Mouse (Mus musculus): Measurements from ENCODE around the gene Tagln3. TPM values are rescaled to one million over a fixed set of nuclear protein-coding genes. Genes with fewer than 3 reads are reported as not detected.

Tagln3 gene
- polyA plus RNA-seq, 1 experiment from 2014 or later = 334 TPM

DNA sequence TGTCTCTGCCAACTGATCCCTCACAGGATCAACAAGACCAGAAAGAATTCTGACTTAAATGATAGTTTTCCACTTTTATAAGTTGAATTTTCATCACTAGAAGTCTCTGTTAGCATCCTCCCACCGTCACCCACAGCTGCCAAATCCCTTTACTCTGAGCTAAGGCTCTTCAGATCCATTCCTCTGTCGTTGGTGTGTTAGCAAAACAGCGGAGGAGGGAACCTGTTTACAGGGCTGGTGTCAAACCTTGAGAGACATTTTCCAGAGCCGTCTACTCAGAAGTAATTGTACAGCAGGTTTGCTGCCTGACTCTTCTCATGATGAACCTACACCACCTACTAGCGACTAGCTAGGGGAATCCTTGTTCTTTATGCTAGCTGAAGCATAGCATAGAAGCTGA lies 25.1 kb downstream of the Tagln3 start:
- Histone ChIP-seq H3K27ac (ENCODE audit: low read depth, low read length) (no peak overlapping the region), H3K27me3 (ENCODE audit: control insufficient read depth, insufficient read depth, low read length) (no peaks in the 10 kb centered on the region), H3K9ac (ENCODE audit: low read length) (no peak overlapping the region), H3K36me3 (ENCODE audit: control insufficient read depth, insufficient read depth, low read length) (no peaks in the 10 kb centered on the region), H3K9me3 (ENCODE audit: control insufficient read depth, low read length) (no peaks in the 10 kb centered on the region), H3K4me3 (ENCODE audit: low read depth, low read length) (no peak overlapping the region), H3K4me1 (ENCODE audit: control insufficient read depth, insufficient read depth, low read length) (no peaks in the 10 kb centered on the region), H3K4me2 (no peak overlapping the region)
- DNase-seq (ENCODE audit: low spot score, missing footprints) (no peak), ATAC-seq (ENCODE audit: low FRiP score) (no peak)
- 82% methylated on average over 5 of the region's 5 CpGs for WGBS

GRCm38 (mm10) chr16:45697996-45698395 lies 26.4 kb downstream of the Tagln3 start:
- ATAC-seq (ENCODE audit: low FRiP score) (no peak), DNase-seq (ENCODE audit: low spot score, missing footprints) (no peak)
- Histone ChIP-seq H3K9me3 (ENCODE audit: control insufficient read depth, low read length) (no peaks in the 10 kb centered on the region), H3K9ac (ENCODE audit: low read length) (no peak overlapping the region), H3K27ac (ENCODE audit: low read depth, low read length) (no peak overlapping the region), H3K4me1 (ENCODE audit: control insufficient read depth, insufficient read depth, low read length) (peaks cover 3% of the 10 kb centered on the region), H3K4me3 (ENCODE audit: low read depth, low read length) (no peak overlapping the region), H3K4me2 (no peak overlapping the region), H3K27me3 (ENCODE audit: control insufficient read depth, insufficient read depth, low read length) (no peaks in the 10 kb centered on the region), H3K36me3 (ENCODE audit: control insufficient read depth, insufficient read depth, low read length) (no peaks in the 10 kb centered on the region)
- 65% methylated on average over 6 of the region's 6 CpGs for WGBS

DNA sequence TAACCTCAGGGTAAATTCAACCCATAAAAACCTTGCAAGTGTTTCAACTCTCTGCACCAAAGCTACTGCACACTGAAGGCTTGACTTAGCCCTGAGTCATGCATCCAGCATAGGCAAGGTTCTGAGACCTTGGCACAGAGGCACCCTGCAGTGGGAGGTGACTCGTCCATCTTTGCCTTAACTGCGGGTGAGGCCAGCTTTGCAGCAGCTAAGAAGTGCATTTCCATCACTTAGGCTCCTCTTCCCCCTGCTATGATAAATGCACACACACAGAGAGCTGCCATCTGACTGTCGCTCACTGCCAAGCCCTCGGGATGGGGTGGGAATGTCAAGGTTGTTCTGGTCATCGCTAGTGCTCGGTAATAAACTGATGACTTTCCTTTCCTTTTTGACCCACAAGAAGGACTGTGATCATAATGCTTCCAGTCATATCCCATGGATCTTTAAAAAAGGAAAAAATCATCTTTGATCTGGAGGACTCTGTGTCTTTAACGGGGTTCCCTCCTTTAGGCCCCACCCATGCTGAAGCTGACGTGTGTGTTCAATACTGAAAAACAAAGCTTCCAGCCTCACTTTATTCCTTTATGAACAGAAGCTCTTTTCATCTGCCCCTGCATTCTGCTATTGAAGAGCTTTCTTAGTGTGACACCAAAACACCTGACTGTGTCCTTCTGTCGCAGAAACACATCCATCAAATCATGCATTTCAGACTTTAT lies 28.8 kb downstream of the Tagln3 start:
- ATAC-seq (ENCODE audit: low FRiP score) = no peak

GRCm38 (mm10) chr16:45693558-45693957 lies 30.9 kb downstream of the Tagln3 start, which contains the start of gene Tmprss7:
Gene Tmprss7, minus strand, starts transcription at chr16:45693658.
- H3K4me1 ChIP-seq (ENCODE audit: control insufficient read depth, insufficient read depth, low read length) = peaks cover 13% of the 10 kb centered on the region
- no peak within 1 kb of the TSS for H3K9ac ChIP-seq (ENCODE audit: low read length)
- H3K4me2 ChIP-seq = no peak within 1 kb of the TSS
- DNase-seq (ENCODE audit: low spot score, missing footprints) = no peak
- no peaks in the 10 kb centered on the region for H3K36me3 ChIP-seq (ENCODE audit: control insufficient read depth, insufficient read depth, low read length)
- no peak for ATAC-seq (ENCODE audit: low FRiP score)
- H3K27me3 ChIP-seq (ENCODE audit: control insufficient read depth, insufficient read depth, low read length) = no peaks in the 10 kb centered on the region
- no peak within 1 kb of the TSS for H3K27ac ChIP-seq (ENCODE audit: low read depth, low read length)
- 80% methylated on average over 10 of the region's 10 CpGs for WGBS
- H3K4me3 ChIP-seq (ENCODE audit: low read depth, low read length) = no peak within 1 kb of the TSS
- H3K9me3 ChIP-seq (ENCODE audit: control insufficient read depth, low read length) = no peaks in the 10 kb centered on the region

More for the DNA sequence above, 28.8 kb downstream of the Tagln3 start:
- no peak overlapping the region for H3K4me2 ChIP-seq
- H3K27me3 ChIP-seq (ENCODE audit: control insufficient read depth, insufficient read depth, low read length) = no peaks in the 10 kb centered on the region
- 82% methylated on average over 9 of the region's 9 CpGs for WGBS
- H3K9ac ChIP-seq (ENCODE audit: low read length) = no peak overlapping the region
- H3K9me3 ChIP-seq (ENCODE audit: control insufficient read depth, low read length) = no peaks in the 10 kb centered on the region
- no peak overlapping the region for H3K27ac ChIP-seq (ENCODE audit: low read depth, low read length)
- H3K4me1 ChIP-seq (ENCODE audit: control insufficient read depth, insufficient read depth, low read length) = peaks cover 6% of the 10 kb centered on the region
- no peaks in the 10 kb centered on the region for H3K36me3 ChIP-seq (ENCODE audit: control insufficient read depth, insufficient read depth, low read length)
- H3K4me3 ChIP-seq (ENCODE audit: low read depth, low read length) = no peak overlapping the region
- no peak for DNase-seq (ENCODE audit: low spot score, missing footprints)

- WGBS = 27% methylated on average over 3 of the region's 3 CpGs
- Histone ChIP-seq H3K36me3 (ENCODE audit: control insufficient read depth, insufficient read depth, low read length) (no peaks in the 10 kb centered on the region), H3K4me1 (ENCODE audit: control insufficient read depth, insufficient read depth, low read length) (peaks cover 13% of the 10 kb centered on the region), H3K9me3 (ENCODE audit: control insufficient read depth, low read length) (no peaks in the 10 kb centered on the region), H3K4me3 (ENCODE audit: low read depth, low read length) (no peak overlapping the region), H3K9ac (ENCODE audit: low read length) (no peak overlapping the region), H3K4me2 (no peak overlapping the region), H3K27me3 (ENCODE audit: control insufficient read depth, insufficient read depth, low read length) (no peaks in the 10 kb centered on the region), H3K27ac (ENCODE audit: low read depth, low read length) (no peak overlapping the region)
- DNase-seq (ENCODE audit: low spot score, missing footprints) (no peak), ATAC-seq (ENCODE audit: low FRiP score) (no peak)
Measured at GRCm38 (mm10) chr16:45692851-45693250, 31.6 kb downstream of the Tagln3 start.

DNA sequence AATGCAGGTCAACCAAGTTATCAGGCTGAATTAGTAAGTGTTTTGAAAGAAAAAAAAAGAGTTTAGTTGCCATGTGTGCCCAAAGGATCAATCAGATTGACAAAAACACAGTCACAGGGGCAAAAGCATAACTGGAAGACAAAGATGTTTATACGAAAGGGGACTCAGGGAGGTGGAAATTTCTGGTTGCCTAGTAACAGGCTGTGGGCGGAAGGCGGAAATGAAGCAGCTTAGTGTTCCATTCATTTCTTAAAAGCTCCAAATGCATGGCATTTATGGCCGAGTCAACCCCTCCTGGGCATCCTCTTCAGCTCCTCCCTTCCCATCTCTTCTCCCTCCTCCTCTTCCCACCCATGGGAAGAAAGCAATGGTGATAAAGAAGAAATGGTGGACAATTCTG lies 34.2 kb downstream of the Tagln3 start:
- no peaks in the 10 kb centered on the region for H3K27me3 ChIP-seq (ENCODE audit: control insufficient read depth, insufficient read depth, low read length)
- H3K9me3 ChIP-seq (ENCODE audit: control insufficient read depth, low read length) = no peaks in the 10 kb centered on the region
- WGBS = 9% methylated on average over 4 of the region's 4 CpGs
- no peaks in the 10 kb centered on the region for H3K36me3 ChIP-seq (ENCODE audit: control insufficient read depth, insufficient read depth, low read length)
- H3K4me2 ChIP-seq = no peak overlapping the region
- peaks cover 13% of the 10 kb centered on the region for H3K4me1 ChIP-seq (ENCODE audit: control insufficient read depth, insufficient read depth, low read length)
- ATAC-seq (ENCODE audit: low FRiP score) (peak; percentile 79), DNase-seq (ENCODE audit: low spot score, missing footprints) (peak; percentile 90)
- H3K27ac ChIP-seq (ENCODE audit: low read depth, low read length) = no peak overlapping the region
- H3K9ac ChIP-seq (ENCODE audit: low read length) = no peak overlapping the region
- H3K4me3 ChIP-seq (ENCODE audit: low read depth, low read length) = no peak overlapping the region

DNA sequence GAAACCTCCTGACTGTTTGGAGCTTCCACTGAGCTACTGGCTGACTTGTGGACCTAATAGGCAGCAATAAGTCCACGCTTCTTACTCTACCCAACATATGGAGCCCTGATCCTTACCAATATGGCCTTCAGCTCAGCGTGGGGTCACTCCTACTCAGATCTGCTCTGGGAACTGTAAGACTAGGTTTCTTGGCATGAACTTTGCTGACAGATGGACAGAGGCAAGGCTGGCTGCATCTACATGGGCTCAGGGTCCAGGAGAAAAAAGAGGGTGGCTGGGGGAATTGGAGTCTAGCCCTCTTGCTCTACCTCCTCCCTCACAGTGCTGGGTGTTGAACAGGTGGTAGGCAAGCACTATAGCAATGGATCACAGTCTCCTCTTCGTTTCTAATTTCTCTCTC lies 37.6 kb downstream of the Tagln3 start:
- no peaks in the 10 kb centered on the region for H3K9me3 ChIP-seq (ENCODE audit: control insufficient read depth, low read length)
- no peak overlapping the region for H3K4me3 ChIP-seq (ENCODE audit: low read depth, low read length)
- ATAC-seq (ENCODE audit: low FRiP score) (no peak), DNase-seq (ENCODE audit: low spot score, missing footprints) (no peak)
- H3K4me1 ChIP-seq (ENCODE audit: control insufficient read depth, insufficient read depth, low read length) = peaks cover 7% of the 10 kb centered on the region
- no peaks in the 10 kb centered on the region for H3K36me3 ChIP-seq (ENCODE audit: control insufficient read depth, insufficient read depth, low read length)
- no peak overlapping the region for H3K9ac ChIP-seq (ENCODE audit: low read length)
- H3K4me2 ChIP-seq = no peak overlapping the region
- H3K27me3 ChIP-seq (ENCODE audit: control insufficient read depth, insufficient read depth, low read length) = no peaks in the 10 kb centered on the region
- 90% methylated on average over 3 of the region's 3 CpGs for WGBS
- H3K27ac ChIP-seq (ENCODE audit: low read depth, low read length) = no peak overlapping the region

GRCm38 (mm10) chr16:45685295-45685694 lies 39.1 kb downstream of the Tagln3 start:
- Histone ChIP-seq H3K27me3 (ENCODE audit: control insufficient read depth, insufficient read depth, low read length) (no peaks in the 10 kb centered on the region), H3K27ac (ENCODE audit: low read depth, low read length) (no peak overlapping the region), H3K4me1 (ENCODE audit: control insufficient read depth, insufficient read depth, low read length) (peaks cover 4% of the 10 kb centered on the region), H3K36me3 (ENCODE audit: control insufficient read depth, insufficient read depth, low read length) (no peaks in the 10 kb centered on the region), H3K9ac (ENCODE audit: low read length) (no peak overlapping the region), H3K4me3 (ENCODE audit: low read depth, low read length) (no peak overlapping the region), H3K4me2 (no peak overlapping the region), H3K9me3 (ENCODE audit: control insufficient read depth, low read length) (no peaks in the 10 kb centered on the region)
- 68% methylated on average over 3 of the region's 3 CpGs for WGBS
- ATAC-seq (ENCODE audit: low FRiP score) (no peak), DNase-seq (ENCODE audit: low spot score, missing footprints) (no peak)

- no peaks in the 10 kb centered on the region for H3K27me3 ChIP-seq (ENCODE audit: control insufficient read depth, insufficient read depth, low read length)
- ATAC-seq (ENCODE audit: low FRiP score) (peak; percentile 65; the same call in 1 of the 2 replicates), DNase-seq (ENCODE audit: low spot score, missing footprints) (peak; percentile 96)
- no peak overlapping the region for H3K4me2 ChIP-seq
- H3K27ac ChIP-seq (ENCODE audit: low read depth, low read length) = no peak overlapping the region
- no peak overlapping the region for H3K9ac ChIP-seq (ENCODE audit: low read length)
- H3K9me3 ChIP-seq (ENCODE audit: control insufficient read depth, low read length) = no peaks in the 10 kb centered on the region
- H3K4me1 ChIP-seq (ENCODE audit: control insufficient read depth, insufficient read depth, low read length) = no peaks in the 10 kb centered on the region
- 15% methylated on average over 8 of the region's 8 CpGs for WGBS
- no peaks in the 10 kb centered on the region for H3K36me3 ChIP-seq (ENCODE audit: control insufficient read depth, insufficient read depth, low read length)
- H3K4me3 ChIP-seq (ENCODE audit: low read depth, low read length) = no peak overlapping the region
Measured at GRCm38 (mm10) chr16:45684815-45685214, 39.6 kb downstream of the Tagln3 start.

Measured in midbrain, embryonic 11.5 days (tissue).